Mouse (Mus musculus) left cerebral cortex, postnatal 4 days (tissue): ENCODE results near the gene Ldhb. TPM values are rescaled to one million over a fixed set of nuclear protein-coding genes. Genes with fewer than 3 reads are reported as not detected.

ENCODE experiments used
- DNase-seq: peaks from one replicate; pipeline ENCODE4 v3.0.0-alpha.2; 2022
- intact Hi-C: fragments of 180-260 bp; cut with DNase I; formaldehyde crosslinking; loops from one replicate; pipeline ENCODE4 v1.15.1; 2025
- total RNA-seq, 2 experiments: library from RNA; stranded (reverse); gene quantifications; 2 replicates each; pipeline ENCODE4 v1.2.3; 2021

Gene Ldhb
- total RNA-seq, 2 experiments from 2014 or later = 205 to 218 TPM

- intact Hi-C loops = no loop called here
- DNase-seq = no peak
Measured at GRCm38 (mm10) chr6:142455314-142455996, 52.3 kb downstream of the Ldhb start.

GRCm38 (mm10) chr6:142453311-142453710, 54.4 kb downstream of the Ldhb start:
- no peak for DNase-seq
- intact Hi-C loops = no loop called here

GRCm38 (mm10) chr6:142451381-142451780, 56.4 kb downstream of the Ldhb start:
- no peak for DNase-seq
- intact Hi-C loops = no loop called here

Other genes with a start within 250 kb of the Ldhb start
- not detected for gene Iapp, start 209.5 kb downstream of the Ldhb start, total RNA-seq
- under 1 TPM; 0.14 to 0.16 TPM for gene Slco1a5, start 185.0 kb downstream of the Ldhb start, total RNA-seq
- 10 to 100 TPM; 17.1 to 18.9 TPM for gene Pyroxd1, start 162.3 kb downstream of the Ldhb start, total RNA-seq
- 10 to 100 TPM; 24.8 to 36.5 TPM for gene Recql, start 120.9 kb downstream of the Ldhb start, total RNA-seq
- 10 to 100 TPM; 34.4 to 35.8 TPM for gene Golt1b, start 120.7 kb downstream of the Ldhb start, total RNA-seq
- 1 to 10 TPM in 1 of 2 experiments, under 1 TPM in 1; 0.94 to 2.3 TPM for gene Spx, start 94.5 kb downstream of the Ldhb start, total RNA-seq
- gene Gys2, start 34.8 kb downstream of the Ldhb start, total RNA-seq = not detected
- gene Kcnj8, start 63.7 kb upstream of the Ldhb start, total RNA-seq = 1 to 10 TPM; 4.2 to 4.4 TPM
- gene Abcc9, start 194.4 kb upstream of the Ldhb start, total RNA-seq = 1 to 10 TPM; 7.3 to 8.5 TPM
- gene Cmas, start 248.7 kb upstream of the Ldhb start, total RNA-seq = 100 to 1,000 TPM; 135 to 148 TPM